Mouse (Mus musculus) megakaryocyte, embryonic 14.5 days (primary cell): Measurements from ENCODE around the gene Prmt1.

Source experiments
- FLI1 ChIP-seq: IDR thresholded peaks from 2 replicates; pipeline ENCODE4 v1.6.1; 2012; ENCODE audit warnings: low read length, inconsistent platforms, mixed read lengths
- GATA1 ChIP-seq: IDR thresholded peaks from 3 replicates; pipeline ENCODE4 v1.6.1; 2012; ENCODE audit warnings: mixed read lengths, low read length, inconsistent platforms, borderline replicate concordance

DNA sequence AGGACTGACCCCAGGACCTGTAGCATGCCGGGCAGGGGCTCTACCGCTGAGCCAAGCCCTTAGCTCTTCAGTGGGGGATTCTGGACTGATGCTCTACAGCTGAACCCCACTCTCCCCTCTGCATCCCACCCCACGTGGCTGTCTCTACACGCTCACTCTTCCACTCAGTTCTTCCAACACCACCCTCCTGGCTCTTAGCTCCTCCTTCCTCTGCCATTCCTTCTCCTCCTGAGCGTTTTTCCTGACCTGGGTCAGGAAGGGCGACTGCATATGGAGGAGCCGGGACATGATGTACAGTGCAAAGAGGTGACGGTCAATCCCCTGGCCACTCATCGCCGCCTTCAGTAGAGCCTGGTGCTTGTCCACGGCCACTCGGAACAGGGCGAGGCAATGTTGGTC lies 25.9 kb downstream of the Prmt1 start:
- TF ChIP-seq GATA1: no peak
- no peak for TF ChIP-seq FLI1
